Mouse (Mus musculus): Measurements from ENCODE around the gene Krtap24-1. TPM values are rescaled to one million over a fixed set of nuclear protein-coding genes. Genes with fewer than 3 reads are reported as not detected.

Krtap24-1 gene
- polyA plus RNA-seq, 1 experiment from 2014 or later, result not detected

Other genes with a start within 250 kb of the Krtap24-1 start
- gene Cldn17, start 105.3 kb downstream of the Krtap24-1 start, polyA plus RNA-seq (2014; fragmentation: Nextera tagmentation; extraction: Ambion mirVana), result not detected in 2 replicates
- gene Cldn8, start 49.1 kb downstream of the Krtap24-1 start, polyA plus RNA-seq (2014; fragmentation: Nextera tagmentation; extraction: Ambion mirVana), result not detected in 2 replicates
- gene 2310079G19Rik, start 15.4 kb upstream of the Krtap24-1 start, polyA plus RNA-seq (2014; fragmentation: Nextera tagmentation; extraction: Ambion mirVana), result not detected in 2 replicates
- gene Krtap26-1, start 35.5 kb upstream of the Krtap24-1 start, polyA plus RNA-seq (2014; fragmentation: Nextera tagmentation; extraction: Ambion mirVana), result not detected in 2 replicates
- gene Krtap27-1, start 59.4 kb upstream of the Krtap24-1 start, polyA plus RNA-seq (2014; fragmentation: Nextera tagmentation; extraction: Ambion mirVana), result not detected in 2 replicates
- gene 2310061N02Rik, start 95.7 kb upstream of the Krtap24-1 start, polyA plus RNA-seq (2014; fragmentation: Nextera tagmentation; extraction: Ambion mirVana), result not detected in 2 replicates
- not detected in 2 replicates for gene Krtap13-1, start 116.6 kb upstream of the Krtap24-1 start, polyA plus RNA-seq (2014; fragmentation: Nextera tagmentation; extraction: Ambion mirVana)
- gene Krtap13, start 139.4 kb upstream of the Krtap24-1 start, polyA plus RNA-seq (2014; fragmentation: Nextera tagmentation; extraction: Ambion mirVana), result not detected in 2 replicates
- not detected in 2 replicates for gene 2310034C09Rik, start 146.6 kb upstream of the Krtap24-1 start, polyA plus RNA-seq (2014; fragmentation: Nextera tagmentation; extraction: Ambion mirVana)
- not detected in 2 replicates for gene 2310057N15Rik, start 161.9 kb upstream of the Krtap24-1 start, polyA plus RNA-seq (2014; fragmentation: Nextera tagmentation; extraction: Ambion mirVana)
- gene Gm5965, start 165.6 kb upstream of the Krtap24-1 start, polyA plus RNA-seq (2014; fragmentation: Nextera tagmentation; extraction: Ambion mirVana), result not detected in 2 replicates
- not detected in 2 replicates for gene Gm20741, start 199.9 kb upstream of the Krtap24-1 start, polyA plus RNA-seq (2014; fragmentation: Nextera tagmentation; extraction: Ambion mirVana)
- not detected in 2 replicates for gene Krtap15, start 207.9 kb upstream of the Krtap24-1 start, polyA plus RNA-seq (2014; fragmentation: Nextera tagmentation; extraction: Ambion mirVana)
- gene Krtap14, start 213.9 kb upstream of the Krtap24-1 start, polyA plus RNA-seq (2014; fragmentation: Nextera tagmentation; extraction: Ambion mirVana), result not detected in 2 replicates

All from midbrain, embryonic 14.5 days (tissue).